Mouse (Mus musculus): ENCODE measurements around the gene 4922502D21Rik. TPM values are rescaled to one million over a fixed set of nuclear protein-coding genes. Genes with fewer than 3 reads are reported as not detected.
"Not testable (repeated sequence)": the region's sequence is repeated elsewhere in the genome, so short reads cannot be mapped to it uniquely, and the experiment has no call there.

The 4922502D21Rik gene
- total RNA-seq (2022): not detected

DNA sequence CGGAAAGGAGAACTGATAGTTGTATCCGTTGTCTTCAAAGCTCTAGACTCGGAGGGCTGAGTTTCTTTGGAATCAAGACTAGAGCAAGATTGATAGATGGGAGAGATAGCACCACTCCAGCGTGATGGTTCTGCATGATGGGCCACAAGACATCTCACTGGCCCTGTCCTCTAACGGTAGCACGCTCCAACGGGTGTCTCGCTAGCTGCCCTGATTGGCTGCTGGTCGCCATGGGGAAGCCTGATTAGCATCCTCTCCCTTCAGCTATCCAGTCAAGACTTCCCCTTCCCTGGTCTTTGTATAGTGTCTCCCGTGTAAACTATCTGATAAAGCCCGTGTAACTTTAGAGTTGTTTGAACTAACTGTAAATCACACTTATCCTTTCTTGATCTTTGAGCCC lies at the start of gene 4922502D21Rik:
4922502D21Rik (minus strand) TSS at position 187 of the 400 bp plus-strand sequence.
- no peak for DNase-seq (ENCODE audit: low spot score)

- DNase-seq (ENCODE audit: low spot score): no peak
These were observed 48.9 kb upstream of the 4922502D21Rik start for GRCm38 (mm10) chr6:129380454-129380853.

- DNase-seq (ENCODE audit: low spot score): no peak
These were observed 43.4 kb upstream of the 4922502D21Rik start for GRCm38 (mm10) chr6:129374937-129375471.

- no peak for DNase-seq (ENCODE audit: low spot score)
These were observed 38.0 kb upstream of the 4922502D21Rik start for GRCm38 (mm10) chr6:129369374-129370132.

DNA sequence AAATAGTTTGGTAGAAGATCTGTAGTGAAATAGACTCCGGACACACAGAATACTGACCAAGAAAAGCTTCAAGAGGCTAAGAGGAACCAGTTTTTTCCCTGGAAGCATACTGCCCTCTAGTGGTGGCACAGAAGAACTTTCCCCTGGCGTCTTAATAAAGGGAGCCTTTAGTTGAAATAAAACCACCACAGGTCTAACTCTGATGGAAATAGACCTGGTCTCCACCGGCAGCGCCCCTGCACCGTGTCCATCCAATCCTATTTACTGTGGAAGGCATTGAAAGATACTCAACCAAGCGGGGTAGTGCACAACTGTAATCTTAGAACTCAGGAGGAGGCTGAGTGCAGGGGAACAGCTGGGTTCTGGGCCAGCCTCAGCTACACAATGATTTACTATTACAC lies 34.4 kb upstream of the 4922502D21Rik start:
- peak; percentile 58 for DNase-seq (ENCODE audit: low spot score)

GRCm38 (mm10) chr6:129363942-129364341 lies 32.3 kb upstream of the 4922502D21Rik start:
- no peak for DNase-seq (ENCODE audit: low spot score)

- DNase-seq (ENCODE audit: low spot score): no peak
These were observed 27.9 kb upstream of the 4922502D21Rik start for GRCm38 (mm10) chr6:129359515-129359914.

DNA sequence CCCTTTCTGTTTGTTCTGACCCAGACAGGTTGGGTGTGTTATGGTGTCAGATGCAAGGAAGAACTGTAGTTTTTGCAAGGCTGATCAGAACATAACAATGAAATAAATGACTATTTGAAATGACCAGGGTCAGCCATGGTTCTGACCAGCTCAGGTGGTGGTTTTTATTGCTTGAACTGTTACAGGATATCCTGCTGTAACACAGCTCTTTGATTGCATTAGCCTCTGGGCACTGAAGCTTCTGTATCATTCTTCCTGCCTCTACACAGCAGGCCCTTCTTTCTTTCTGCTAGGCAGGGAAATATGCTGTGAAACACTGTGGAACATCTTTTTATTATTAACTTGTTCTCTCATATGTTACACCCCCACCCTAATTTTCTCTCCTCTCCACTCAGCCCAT lies 24.8 kb upstream of the 4922502D21Rik start:
- DNase-seq (ENCODE audit: low spot score): no peak

DNA sequence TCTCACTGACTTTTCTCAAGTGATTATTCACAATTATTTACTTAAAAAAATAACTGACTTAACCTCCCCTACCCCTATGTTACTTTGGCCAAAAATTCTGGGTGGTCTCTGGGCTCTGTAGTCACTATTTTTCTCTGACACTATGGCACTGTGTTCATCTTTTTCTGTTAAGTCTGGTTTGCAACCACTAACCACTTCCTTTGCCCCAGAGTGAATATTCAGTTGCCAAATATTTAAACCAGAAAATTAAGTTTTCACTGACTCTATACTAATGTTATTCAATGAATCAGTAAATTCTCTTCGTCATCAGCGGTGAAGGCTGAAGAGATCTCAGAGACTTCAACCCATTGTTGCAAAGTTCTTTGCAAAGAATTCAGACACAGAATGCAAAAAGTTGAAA lies 24.2 kb upstream of the 4922502D21Rik start:
- DNase-seq (ENCODE audit: low spot score): no peak

GRCm38 (mm10) chr6:129351091-129351490 lies 19.5 kb upstream of the 4922502D21Rik start:
- no peak for DNase-seq (ENCODE audit: low spot score)

DNA sequence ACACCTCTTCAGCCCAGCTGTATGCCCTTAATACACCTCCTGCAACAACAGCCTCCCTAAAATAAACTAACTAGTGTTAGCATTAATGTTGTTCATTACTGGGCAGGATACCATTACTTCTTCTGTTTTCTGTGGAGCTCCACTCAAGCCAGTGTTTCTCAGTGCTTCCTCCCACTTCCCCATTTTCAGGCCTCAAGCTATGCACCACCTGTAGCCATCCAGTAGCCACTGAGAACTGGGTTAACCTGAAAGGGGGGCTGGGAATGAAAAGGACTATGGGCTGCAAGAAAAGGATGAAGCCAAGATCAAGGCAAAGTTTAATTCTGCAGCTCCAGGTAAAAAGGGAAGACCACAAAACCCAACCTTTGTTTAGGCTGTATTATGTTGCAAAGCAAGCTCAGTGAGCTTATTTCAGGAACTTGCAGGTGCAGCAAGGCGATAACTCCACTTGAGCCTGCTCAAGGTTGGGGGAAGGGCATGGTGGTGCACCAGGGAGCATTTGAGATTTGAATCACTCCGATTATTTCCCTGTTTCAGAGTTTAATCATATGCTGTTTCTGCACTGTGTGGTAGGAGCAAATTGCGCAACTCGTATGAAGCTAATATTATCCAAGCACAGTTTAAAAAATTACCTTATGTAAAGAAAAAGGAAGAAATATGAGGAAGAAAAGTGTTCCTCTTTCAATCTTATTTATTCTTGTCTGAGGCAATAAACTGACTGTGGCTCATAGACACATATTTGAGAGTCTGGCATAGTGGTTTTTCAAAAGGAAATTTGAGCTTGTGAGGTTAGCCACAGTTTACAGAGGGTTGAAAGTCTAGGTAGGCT lies 18.1 kb upstream of the 4922502D21Rik start:
- DNase-seq (ENCODE audit: low spot score): peak; percentile 36

- DNase-seq (ENCODE audit: low spot score): no peak
These were observed 12.8 kb upstream of the 4922502D21Rik start for GRCm38 (mm10) chr6:129344408-129344807.

DNA sequence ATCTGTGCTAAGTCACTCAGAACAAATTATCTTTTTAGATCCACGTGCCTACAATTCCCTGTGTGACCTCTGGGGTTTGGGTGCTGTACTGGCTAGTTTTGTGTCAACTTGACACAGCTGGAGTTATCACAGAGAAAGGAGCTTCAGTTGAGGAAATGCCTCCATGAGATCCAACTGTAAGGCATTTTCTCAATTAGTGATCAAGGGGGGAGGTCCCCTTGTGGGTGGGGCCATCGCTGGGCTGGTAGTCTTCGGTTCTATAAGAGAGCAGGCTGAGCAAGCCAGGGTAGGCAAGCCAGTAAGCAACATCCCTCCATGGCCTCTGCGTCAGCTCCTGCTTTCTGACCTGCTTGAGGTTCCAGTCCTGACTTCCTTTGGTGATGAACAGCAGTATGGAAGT lies 10.8 kb upstream of the 4922502D21Rik start, which contains the start of gene Clec12a:
Clec12a (plus strand) TSS at position 301 of the 400 bp plus-strand sequence.
- DNase-seq (ENCODE audit: low spot score): not testable (repeated sequence)

DNA sequence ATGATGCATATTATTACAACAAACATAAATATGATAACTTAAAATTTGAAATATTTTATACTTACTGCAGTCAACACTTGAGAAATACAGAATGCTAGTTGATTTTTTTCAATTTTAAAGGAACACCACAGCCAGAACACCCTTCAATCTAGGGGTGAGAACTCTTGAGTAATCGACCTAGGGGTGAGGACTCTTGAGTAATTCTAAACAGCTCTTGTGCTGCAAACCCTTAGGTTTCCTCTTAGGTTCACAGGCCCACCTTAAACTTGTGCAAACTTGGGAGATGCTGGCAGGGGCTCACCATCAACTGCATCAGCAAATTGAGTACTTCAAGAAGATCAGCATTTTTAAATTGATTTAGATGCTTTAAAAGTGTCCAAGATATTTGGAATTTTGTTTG lies 6.2 kb upstream of the 4922502D21Rik start:
- DNase-seq (ENCODE audit: low spot score): no peak

- DNase-seq (ENCODE audit: low spot score): peak; percentile 52
These were observed 2.1 kb upstream of the 4922502D21Rik start for GRCm38 (mm10) chr6:129333674-129334078.

GRCm38 (mm10) chr6:129326568-129327150 lies 4.9 kb downstream of the 4922502D21Rik start:
- DNase-seq (ENCODE audit: low spot score): no peak

- no peak for DNase-seq (ENCODE audit: low spot score)
These were observed 5.6 kb downstream of the 4922502D21Rik start for GRCm38 (mm10) chr6:129326016-129326415.

DNA sequence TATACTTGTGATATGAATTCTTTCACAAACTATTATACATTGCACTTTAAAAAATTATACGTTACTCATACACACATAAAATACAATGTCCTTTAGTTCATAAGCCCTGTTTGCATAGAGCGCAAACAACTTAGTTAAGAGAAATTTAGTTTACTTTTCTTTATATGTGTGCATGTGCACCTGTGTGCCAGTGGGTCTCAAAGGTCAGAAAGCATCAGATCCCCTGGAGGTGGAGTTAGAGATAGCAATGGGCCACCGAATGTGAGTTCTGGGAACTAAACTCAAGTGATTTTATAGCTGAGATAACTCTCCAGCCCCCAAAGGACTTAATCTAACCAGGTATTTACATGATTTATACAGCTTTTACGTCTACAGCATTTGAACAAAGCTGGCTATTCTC lies 12.3 kb downstream of the 4922502D21Rik start:
- DNase-seq (ENCODE audit: low spot score): no peak

GRCm38 (mm10) chr6:129318395-129318794 lies 13.2 kb downstream of the 4922502D21Rik start:
- no peak for DNase-seq (ENCODE audit: low spot score)

DNA sequence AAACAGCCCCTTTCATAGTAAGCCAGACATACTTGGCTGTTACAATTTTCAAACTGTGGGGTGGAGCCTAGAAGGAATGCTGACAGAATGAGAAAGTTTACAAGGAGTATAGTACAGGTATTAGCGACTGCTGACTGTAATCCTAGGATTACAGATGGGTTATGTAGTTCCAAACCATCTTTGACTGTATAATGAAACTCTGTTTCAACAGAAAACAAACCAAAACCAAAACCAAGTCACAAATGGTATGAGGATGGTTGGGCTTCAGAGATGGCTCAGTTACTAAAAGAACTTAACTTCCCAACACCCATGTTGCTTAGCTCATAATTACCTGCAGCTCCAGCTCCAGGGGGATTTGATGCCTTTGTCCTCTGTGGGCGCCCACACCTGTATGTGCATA lies 15.1 kb downstream of the 4922502D21Rik start:
- DNase-seq (ENCODE audit: low spot score): no peak

DNA sequence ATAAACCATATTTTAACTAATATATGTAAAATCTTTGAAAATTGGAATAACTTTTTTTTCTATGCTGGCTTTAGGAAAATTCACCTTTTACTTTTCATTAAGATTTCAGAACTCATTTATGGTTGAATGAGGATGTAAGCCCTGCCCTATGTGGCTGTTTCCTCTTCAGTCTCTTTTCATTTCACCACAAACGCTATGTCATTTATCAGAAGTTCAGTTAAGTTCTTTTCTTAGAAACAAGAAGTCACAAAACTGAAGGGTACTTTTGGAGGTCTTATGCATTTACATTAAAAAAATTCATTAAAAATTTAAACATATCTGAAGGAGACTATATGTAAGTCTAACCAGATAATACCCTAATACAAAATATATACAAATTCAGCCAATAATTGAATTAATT lies 15.9 kb downstream of the 4922502D21Rik start:
- DNase-seq (ENCODE audit: low spot score): no peak

GRCm38 (mm10) chr6:129314655-129315168 lies 16.9 kb downstream of the 4922502D21Rik start:
- DNase-seq (ENCODE audit: low spot score): no peak
